Mouse (Mus musculus) thymus, adult 2 months (tissue): ENCODE measurements around the gene Ccdc85b.

Experiments
- CTCF ChIP-seq: fragments of 200-500 bp; IDR thresholded peaks from 2 replicates; pipeline ENCODE4 v1.5.1; 2012; ENCODE audit warnings: mild to moderate bottlenecking, control low read depth, low read length, moderate library complexity, borderline replicate concordance; ENCODE audit not compliant: control insufficient read depth, poor library complexity, insufficient read depth; ENCODE audit errors: extremely low read depth
- POLR2A ChIP-seq: fragments of 200-500 bp; IDR thresholded peaks from 2 replicates; pipeline ENCODE4 v1.6.1; 2012; ENCODE audit warnings: mild to moderate bottlenecking, low read length, control low read depth, moderate library complexity; ENCODE audit not compliant: control insufficient read depth, poor library complexity, insufficient read depth; ENCODE audit errors: extremely low read depth

GRCm38 (mm10) chr19:5473720-5474119, 16.0 kb upstream of the Ccdc85b start, which contains the start of gene Efemp2:
- TF ChIP-seq POLR2A: no peak
- no peak for TF ChIP-seq CTCF
